Mouse (Mus musculus) heart, postnatal 36 days (tissue): ENCODE results near the gene AI464131. TPM values are rescaled to one million over a fixed set of nuclear protein-coding genes. Genes with fewer than 3 reads are reported as not detected.
"Not testable (repeated sequence)": the region's sequence is repeated elsewhere in the genome, so short reads cannot be mapped to it uniquely, and the experiment has no call there.

Experiments used
- DNase-seq, 2 experiments: peaks; one replicate each; pipeline ENCODE4 v3.0.0; 2021 to 2022
- intact Hi-C: fragments of 180-260 bp; cut with DNase I; formaldehyde crosslinking; loops from one replicate; pipeline ENCODE4 v1.15.1; 2025
- total RNA-seq, 2 experiments: library from RNA; stranded (reverse); gene quantifications; 2 replicates each; pipeline ENCODE4 v1.2.3; 2021

Gene AI464131
- total RNA-seq, 2 experiments from 2014 or later, result 11.6 to 11.8 TPM

DNA sequence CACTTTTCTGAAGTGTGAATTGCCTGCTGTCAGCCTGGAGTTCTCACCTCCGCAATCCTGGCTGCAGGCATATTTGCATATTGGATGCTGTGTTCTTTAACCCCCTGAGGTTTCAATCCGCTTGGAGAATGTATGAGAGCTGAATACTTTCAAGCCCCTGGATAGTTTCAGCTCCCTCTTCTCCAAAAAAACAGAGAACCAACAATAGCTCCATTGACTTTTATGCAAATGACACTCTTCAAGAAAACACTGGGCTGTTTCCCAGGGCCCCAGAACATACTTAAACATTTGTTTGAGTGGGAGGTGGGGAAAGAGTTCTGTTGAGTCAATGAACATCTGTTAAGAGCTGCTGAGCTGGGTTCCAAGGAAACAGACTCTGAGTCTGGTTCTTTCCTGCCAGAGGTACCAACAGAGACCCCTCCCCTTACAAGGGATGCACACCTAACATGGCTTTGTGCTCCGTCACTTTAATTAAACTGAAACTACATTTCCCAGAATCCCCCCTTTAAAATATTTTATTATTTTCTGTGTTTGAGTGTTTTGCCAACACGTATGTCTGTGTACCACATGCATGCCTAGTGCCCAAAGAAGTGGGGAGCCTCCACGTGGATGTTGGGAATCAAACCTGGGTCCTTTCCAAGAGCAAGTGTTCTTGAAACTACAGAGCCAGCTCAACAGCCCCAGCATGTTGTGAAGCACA lies 32.0 kb downstream of the AI464131 start:
- DNase-seq, result no peak

DNA sequence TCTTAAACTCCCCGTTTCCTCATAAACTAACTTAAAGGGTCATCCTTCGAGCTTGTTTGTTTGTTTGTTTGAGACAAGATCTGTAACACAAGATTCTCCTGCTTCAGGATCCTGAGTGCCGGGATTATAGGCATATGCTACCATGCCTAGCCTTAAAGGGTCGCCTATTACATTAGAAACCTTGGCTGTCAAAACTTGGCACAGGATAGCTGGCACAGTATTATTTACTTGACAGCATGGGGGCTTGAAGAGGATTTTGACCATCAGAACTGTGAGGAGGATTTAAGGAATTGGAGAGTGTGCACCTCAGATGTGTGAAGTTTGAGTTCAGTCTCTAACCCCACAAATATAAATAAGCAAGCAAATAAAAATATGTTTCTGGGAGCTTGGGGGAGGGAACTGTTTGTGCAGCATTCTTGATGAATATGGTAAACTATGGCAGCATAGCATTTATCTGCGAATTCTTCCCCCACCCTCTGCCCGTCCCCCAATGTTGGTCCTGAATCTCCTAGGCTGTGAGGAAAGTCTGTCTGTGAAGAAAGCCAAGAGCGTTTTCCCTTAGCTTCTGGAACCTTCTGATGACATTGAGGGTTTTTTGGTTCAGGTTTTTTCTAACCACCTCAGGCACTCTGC lies 32.7 kb downstream of the AI464131 start:
- DNase-seq, result peak in 1 of 2 experiments; percentile 9
- intact Hi-C loops, result no loop called here

More for the DNA sequence above, 32.0 kb downstream of the AI464131 start:
- intact Hi-C loops, result no loop called here

DNA sequence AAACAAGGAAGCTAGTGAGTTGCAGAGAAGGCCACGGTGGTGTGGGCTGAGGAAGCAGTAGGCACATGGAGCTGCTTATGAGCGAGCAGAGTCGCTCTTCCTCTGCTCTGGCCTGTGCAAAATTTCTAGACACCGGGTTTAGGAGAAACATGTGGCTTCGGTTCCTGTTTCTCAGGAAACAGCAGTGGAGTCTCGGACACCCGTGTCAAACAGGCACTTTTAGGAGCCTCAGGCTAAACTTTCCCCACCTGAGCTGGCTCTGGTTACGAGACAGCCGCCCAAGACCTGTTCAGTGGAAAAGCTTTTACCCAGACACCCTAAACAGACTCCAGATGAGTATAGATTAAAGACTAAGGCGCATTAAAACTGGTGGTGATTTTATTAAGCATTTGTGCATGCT lies 33.7 kb downstream of the AI464131 start:
- intact Hi-C loops, result loop anchor here (2.0 kb wide), 2 partner anchors 38 to 240 kb away; no protein-coding TSS in a partner anchor
- DNase-seq, result no peak

DNA sequence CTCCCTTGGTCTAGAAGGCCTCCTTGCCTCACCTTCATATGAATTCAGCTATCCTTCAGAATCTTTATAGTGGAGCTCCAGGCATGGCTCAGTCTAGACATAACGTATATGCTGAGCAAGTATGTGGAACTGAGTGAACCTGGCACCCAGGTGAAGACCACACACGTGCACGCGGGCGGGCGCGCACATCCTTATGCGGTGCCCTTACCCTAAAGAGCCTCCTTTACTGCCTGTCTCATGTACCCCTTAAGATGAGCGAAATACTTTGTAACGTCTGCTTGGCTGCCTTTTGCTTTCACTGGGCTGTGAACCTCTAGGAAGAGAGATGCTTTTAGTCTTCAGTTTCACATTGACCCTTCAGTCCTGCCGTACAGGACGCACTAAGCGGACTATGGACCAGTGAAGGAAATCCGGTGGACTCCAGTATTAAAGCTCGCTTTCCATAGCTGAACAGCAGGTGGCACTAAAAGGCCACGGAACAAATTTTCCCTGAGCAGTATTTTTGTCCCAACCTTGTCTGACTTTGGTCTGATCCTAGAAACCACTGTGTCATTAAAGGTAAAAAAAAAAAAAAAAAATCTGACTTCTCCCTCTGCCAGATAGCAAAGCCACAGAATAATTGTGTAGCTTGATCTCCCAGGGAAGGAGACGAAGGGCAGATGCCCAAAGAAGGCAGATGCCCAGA lies 34.3 kb downstream of the AI464131 start:
- peak; percentile 70 to 74 for DNase-seq
- intact Hi-C loops, result loop anchor here (1.0 to 2.0 kb wide), 4 partner anchors 38 to 240 kb away; no protein-coding TSS in a partner anchor

DNA sequence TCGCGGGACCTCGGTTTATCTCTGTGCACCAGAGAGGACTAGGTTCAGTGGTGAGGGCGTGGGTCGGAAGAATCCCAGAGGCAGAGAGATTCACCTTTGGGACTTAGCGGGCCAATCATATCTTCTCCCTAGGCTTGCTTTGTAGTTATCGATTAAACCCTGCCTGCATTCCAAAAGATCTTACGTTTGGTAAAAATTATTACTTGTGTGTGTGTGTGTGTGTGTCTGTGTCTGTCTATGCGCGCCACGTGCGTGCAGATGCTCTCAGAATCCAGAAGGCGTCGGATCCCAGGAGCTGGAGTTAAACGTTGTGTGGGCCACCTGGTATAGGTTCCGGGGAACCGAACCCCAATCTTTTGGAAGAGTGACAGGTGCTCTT lies 37.6 kb downstream of the AI464131 start:
- DNase-seq, result no peak
- intact Hi-C loops, result no loop called here

DNA sequence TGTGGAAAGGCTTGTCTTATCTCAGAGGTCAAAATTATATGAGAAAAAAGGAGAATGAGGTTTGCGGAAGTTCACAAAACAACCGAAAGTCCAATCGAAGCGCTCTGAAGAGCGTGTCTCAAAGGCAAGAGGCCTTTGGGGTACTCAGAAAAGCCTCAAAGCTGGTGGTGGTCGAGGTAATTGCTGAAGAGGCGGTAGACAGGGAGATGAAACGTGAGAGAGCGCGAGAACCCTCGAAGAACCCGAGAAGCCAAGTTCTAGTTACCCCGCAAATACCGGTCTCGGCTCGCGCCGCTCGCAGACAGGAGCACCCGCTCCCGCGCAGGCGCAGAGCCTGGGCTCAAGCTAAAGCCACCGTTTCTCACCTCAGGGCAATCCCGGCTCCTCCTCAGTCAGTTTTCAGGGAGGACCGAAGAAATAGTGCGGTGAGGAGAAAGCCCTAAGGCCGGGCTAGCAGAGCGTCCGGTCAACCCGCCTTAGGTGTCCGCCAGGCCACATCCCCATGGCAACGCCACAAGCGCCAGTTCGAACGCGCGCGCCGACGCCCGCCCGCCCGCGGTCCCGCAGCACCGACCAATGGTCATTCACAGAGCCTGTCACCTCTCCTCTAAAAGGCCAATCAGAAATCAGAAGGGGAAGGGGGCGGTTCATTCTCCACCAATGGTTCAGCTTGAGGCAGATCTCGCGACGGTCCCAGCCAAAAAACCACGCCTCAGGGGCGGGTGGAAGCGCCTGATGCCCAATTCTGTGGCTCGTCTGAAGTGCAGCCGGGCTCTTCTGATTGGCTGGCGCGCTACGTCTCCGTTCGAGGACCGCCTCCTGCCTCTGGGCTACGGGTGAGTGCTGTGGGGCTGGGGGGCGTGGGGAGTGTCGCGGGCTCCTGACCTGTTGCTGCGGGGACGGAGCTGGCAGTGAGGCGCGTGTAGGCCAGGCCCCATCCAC lies 38.3 kb downstream of the AI464131 start, which contains the start of the genes Kif24 and Nudt2:
TSS of gene Kif24 (minus strand) at position 543 of the 942 bp plus-strand sequence.
TSS of gene Nudt2 (plus strand) at position 807 of the 942 bp plus-strand sequence.
- DNase-seq, result peak; percentile 93 to 95
- intact Hi-C loops, result no loop called here

DNA sequence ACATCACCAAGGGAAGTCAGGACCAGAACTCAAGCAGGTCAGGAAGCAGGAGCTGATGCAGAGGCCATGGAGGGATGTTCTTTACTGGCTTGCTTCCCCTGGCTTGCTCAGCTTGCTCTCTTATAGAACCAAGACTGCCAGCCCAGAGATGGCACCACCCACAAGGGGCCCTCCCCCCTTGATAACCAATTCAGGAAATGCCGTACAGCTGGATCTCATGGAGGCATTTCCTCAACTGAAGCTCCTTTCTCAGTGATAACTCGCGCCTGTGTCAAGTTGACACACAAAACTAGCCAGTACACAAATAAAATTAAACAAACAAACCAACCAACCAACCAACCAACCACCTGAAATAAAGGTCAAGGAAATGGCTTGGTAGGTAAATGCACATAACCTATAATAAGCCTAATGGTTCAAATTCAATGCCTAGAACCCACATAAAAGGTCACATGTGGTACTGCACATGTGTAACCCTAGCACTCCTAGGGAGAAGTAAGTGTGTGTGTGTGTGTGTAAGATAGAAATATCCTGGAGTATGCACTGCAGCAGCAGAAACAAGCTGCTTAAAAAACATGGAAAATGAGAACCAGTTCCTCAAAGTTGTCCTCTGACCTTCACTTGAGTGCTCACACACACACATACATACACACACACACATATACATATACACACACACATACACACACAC lies 39.7 kb downstream of the AI464131 start:
- intact Hi-C loops, DNase-seq: not testable (repeated sequence)

DNA sequence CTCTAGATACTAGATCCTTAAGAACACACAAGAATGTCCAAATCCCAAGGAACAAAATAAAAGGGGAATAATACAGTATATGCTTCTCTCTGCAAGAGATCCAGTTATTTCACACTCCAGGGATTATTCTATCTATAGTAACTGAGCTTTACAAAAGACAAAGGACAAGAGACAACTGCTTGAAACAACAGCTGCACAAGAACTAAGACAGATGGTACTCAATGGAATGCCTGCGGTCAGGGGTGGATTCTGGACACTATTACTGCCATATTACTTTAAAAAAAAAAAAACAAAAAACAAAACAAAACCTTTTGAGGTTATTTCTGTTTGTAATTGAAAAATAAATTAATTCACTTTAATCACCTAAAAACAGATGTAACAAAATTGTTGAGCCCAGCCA lies 42.2 kb downstream of the AI464131 start:
- intact Hi-C loops, result no loop called here
- no peak for DNase-seq

DNA sequence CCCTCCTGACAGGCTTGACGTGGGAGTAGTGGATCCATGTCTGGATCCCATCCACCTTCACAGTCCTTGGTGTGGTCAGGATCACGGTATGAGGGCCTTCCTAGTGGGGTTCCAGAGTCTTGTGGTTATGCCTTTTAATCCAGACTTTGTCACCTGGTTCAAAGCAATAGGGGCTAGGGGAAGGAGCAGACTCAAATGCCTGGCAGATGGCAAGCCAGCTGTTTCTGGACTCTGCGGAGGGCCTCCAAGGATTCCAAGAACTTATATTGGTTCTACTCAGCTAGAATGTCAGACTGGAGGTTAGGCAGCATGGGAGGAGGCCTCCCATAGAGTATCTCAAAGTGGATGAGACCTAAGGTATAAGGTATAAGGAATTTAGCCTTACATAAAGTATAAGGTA lies 55.3 kb downstream of the AI464131 start:
- DNase-seq, result no peak
- intact Hi-C loops, result no loop called here

Other genes with a start within 250 kb of the AI464131 start
- gene Ubap2, start 227.9 kb downstream of the AI464131 start, total RNA-seq, result 10 to 100 TPM; 59.4 to 61.1 TPM
- 10 to 100 TPM; 37.9 to 43.4 TPM for gene Dcaf12, start 188.2 kb downstream of the AI464131 start, total RNA-seq
- 10 to 100 TPM; 34.1 to 40.3 TPM for gene Ubap1, start 154.1 kb downstream of the AI464131 start, total RNA-seq
- gene Kif24, start 38.2 kb downstream of the AI464131 start, total RNA-seq, result 1 to 10 TPM in 1 of 2 experiments, under 1 TPM in 1; 0.35 to 1.2 TPM
- gene Nudt2, start 37.9 kb downstream of the AI464131 start, total RNA-seq, result 10 to 100 TPM; 29.0 to 32.7 TPM
- gene 1110017D15Rik, start 14.3 kb upstream of the AI464131 start, total RNA-seq, result under 1 TPM in 1 of 2 experiments, not detected in 1; 0.43 TPM
- 10 to 100 TPM; 14.7 to 15.1 TPM for gene Fam219a, start 66.5 kb upstream of the AI464131 start, total RNA-seq
- gene Dnaic1, start 66.7 kb upstream of the AI464131 start, total RNA-seq, result 1 to 10 TPM; 2.6 to 3.7 TPM
- 1 to 10 TPM; 9.1 to 9.9 TPM for gene Enho, start 137.2 kb upstream of the AI464131 start, total RNA-seq
- 1 to 10 TPM; 2.6 to 3.8 TPM for gene Cntfr, start 194.0 kb upstream of the AI464131 start, total RNA-seq
- gene Il11ra1, start 196.9 kb upstream of the AI464131 start, total RNA-seq, result 10 to 100 TPM; 85.5 to 91.8 TPM
- gene Rpp25l, start 210.5 kb upstream of the AI464131 start, total RNA-seq, result 10 to 100 TPM; 31.6 to 32.3 TPM
- gene Dctn3, start 220.1 kb upstream of the AI464131 start, total RNA-seq, result 10 to 100 TPM; 70.7 to 77.7 TPM
- gene Arid3c, start 228.1 kb upstream of the AI464131 start, total RNA-seq, result not detected